Mouse (Mus musculus) liver, embryonic 14.5 days (tissue): ENCODE results near the gene Chst8.

Source experiments
- CTCF ChIP-seq: IDR thresholded peaks from 2 replicates; pipeline ENCODE4 v1.5.1; 2016; ENCODE audit warnings: antibody characterized with exemption, low read depth, control low read depth
- EP300 ChIP-seq: IDR thresholded peaks from 2 replicates; pipeline ENCODE4 v1.6.1; 2016; ENCODE audit warnings: antibody characterized with exemption, low read depth

DNA sequence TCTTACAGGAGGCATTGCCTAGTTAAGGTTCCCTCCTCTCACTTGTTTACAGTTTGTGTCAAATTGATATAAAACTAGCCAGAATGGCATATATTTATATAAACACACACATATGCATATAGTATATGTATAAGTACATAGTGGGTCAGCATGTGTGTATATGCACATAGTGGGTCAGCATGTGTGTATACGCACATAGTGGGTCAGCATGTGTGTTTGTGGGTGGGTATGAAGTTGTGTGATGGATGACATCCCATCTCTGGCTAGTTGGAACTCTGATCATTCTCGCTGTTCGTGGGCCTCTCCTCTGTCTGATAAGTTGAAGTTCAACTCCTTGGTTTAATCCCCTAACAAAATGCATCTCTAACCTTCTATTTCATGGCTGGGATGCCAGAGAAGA lies 40.9 kb upstream of the Chst8 start:
- TF ChIP-seq EP300 (no peak), CTCF (no peak)
